Mouse (Mus musculus): ENCODE measurements around the gene Pglyrp2. TPM values are rescaled to one million over a fixed set of nuclear protein-coding genes. Genes with fewer than 3 reads are reported as not detected.
A peak's percentile ranks its signal among the peaks of the same experiment; 100 is the strongest.

Gene Pglyrp2
- polyA plus RNA-seq, 2 experiments from 2014 or later: 68.7 to 79.5 TPM

GRCm38 (mm10) chr17:32402011-32402778 is 21.8 kb downstream of the Pglyrp2 start:
- ATAC-seq: no peak

GRCm38 (mm10) chr17:32396266-32396665 is 27.7 kb downstream of the Pglyrp2 start:
- ATAC-seq: no peak

DNA sequence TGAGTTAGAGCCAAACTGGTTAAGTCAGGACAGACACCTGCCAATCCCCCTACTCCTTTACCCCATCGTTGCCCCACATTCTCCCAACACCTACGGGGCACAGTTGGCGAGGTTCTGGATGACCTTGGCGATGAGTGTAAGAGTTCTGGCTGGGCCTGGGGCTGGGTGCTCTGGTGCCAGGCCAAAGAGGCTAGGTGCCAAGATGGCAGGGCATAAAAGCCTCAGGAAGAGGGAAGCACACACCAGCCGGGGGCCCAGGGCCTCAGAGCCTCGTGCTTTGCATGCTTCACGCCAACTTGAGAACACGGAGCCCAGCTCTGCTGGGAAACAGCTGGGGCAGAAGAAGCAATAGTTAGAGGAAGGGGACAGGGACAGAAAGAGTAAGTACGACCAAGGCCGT is 30.0 kb downstream of the Pglyrp2 start:
- no peak for ATAC-seq

DNA sequence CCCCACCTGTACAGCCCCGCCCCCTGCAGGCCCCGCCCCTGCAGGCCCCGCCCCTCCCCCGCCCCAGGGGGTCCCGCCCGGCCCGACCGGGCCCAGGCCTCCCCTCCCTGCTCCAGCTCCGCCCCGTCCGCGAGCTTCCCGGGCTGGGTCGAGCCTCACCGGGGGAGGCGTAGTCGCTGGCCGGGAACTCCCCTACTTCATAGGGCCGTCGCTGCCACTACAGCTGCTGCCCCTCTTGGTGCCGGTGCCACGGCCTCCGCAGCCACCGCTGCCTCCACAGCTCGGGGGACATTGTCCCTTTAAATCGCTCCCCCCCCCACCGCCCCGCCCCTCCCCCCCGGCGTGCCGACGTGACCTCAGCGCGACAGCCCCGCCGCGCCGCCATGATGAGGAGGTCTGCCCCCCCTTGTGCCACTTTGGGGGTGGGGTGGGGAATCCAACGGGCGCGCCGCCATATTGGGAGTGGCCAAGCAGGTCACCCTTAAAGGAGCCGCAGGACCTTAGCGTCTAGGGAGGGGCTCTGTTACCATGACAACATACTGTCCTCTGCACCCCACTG is 34.8 kb downstream of the Pglyrp2 start, which contains the start of gene Wiz:
TSS of gene Wiz (minus strand) at position 339 of the 559 bp plus-strand sequence.
- peak; percentile 71 for ATAC-seq

GRCm38 (mm10) chr17:32388370-32389100 is 35.4 kb downstream of the Pglyrp2 start:
- ATAC-seq: peak; percentile 6

DNA sequence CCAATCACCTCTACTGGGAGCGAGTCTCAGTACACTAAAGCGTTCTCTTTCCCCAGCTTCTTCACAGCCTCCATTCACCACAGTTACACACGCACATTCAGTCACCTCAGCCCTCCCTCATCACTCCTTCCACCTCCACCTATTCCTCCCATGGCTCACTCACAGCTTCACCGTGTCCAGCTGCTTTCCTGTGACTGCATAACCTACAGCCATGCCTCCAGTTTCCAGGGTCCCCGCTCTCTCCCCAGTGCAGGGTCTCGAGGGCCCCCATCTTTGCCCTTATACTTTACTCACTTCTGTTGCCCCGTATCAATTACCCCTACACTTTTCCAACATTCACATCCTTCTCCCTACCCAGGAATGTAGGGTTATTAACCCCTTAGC is 36.0 kb downstream of the Pglyrp2 start:
- no peak for ATAC-seq

DNA sequence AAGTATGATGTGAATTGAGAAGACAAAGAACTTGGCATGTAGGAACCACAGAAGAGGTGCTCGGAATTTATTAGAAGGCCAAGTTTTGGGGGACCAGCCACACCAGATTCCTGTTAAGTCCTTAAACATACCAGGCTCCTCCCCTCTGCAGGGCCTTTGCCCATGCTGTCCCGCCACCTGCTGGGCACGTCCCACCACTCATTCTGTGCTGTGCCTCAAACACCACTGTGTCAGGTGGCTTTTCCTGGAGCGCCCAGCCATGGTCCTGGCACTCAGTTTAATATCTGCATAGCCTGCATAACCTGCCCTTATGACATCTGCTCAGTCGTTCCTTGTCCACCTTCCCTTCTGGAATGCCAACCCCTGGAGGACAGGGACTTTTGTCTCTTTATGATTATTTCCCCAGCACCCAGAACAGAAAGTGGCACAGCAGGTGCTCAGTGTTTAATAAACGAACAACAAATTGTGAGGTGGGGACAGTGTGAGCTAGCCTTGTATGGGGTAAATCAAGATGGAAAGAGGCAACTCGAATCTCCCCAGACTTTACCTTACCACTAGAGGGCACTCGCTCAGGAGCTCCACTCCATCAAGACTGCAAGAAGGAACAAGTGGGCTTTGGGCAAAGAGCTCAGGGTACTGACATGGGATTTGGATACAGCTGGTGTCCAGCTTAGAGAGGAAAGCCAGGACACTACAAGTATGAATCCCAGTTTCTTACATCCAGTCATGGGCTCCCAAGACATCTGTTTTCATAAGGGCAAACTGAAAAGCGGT is 37.1 kb downstream of the Pglyrp2 start:
- ATAC-seq: no peak

DNA sequence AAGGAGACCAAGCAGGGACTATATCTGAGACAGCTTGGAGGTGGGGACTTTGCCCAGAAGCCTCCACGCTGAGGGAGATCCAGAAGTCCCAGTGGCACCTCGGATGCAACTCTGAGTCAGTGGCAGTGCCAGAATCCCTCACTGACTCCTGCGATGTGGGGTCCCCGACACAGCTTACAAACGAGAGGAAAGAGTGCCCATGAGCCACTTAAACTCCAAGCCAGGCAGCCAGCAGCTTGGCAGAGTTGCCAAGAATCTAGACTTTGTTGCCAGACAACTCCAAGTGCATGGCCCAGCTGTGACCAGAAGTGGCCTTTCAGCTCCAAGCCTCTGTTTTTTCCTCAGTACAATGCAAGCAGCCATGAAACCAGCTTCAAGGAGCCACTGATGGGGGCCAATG is 40.3 kb downstream of the Pglyrp2 start:
- ATAC-seq: no peak

DNA sequence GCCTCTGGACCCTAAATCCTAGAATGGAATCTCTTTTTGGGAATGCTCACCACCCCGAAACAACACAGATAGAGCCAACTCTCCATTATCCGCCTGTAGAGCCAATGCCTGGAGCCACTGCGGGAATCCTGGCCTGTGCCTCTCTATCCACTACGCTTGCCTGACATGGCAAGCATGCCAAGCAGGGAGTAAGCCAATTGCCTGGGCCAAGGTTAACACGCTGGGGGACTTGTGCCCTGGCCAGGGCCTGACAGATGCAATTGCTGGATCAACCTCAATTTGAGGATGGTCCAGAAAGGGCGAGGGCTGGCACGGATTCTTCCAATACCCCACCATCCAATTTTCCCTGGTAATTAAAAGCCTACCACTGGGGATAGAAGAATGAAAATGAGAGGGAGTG is 41.4 kb downstream of the Pglyrp2 start:
- no peak for ATAC-seq

DNA sequence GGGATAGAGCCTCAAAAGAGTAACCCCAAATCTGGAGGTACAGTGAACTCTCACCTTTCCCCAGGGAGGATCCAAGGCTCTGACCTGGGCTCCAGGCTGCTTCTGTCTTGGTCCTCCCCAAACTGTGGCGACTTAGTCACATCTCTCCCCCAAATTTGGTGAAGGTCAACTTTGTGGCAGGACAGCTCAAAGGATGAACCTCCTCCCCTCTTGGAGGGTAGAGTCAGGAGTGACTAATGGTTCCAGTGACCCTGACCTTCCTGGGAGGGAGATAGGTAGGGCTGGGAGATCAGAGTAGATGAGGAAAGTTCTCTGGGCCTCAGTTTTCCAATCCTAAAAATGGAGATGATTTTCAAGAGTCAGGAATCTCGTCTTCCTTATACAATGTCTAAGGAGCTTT is 45.2 kb downstream of the Pglyrp2 start:
- ATAC-seq: no peak

DNA sequence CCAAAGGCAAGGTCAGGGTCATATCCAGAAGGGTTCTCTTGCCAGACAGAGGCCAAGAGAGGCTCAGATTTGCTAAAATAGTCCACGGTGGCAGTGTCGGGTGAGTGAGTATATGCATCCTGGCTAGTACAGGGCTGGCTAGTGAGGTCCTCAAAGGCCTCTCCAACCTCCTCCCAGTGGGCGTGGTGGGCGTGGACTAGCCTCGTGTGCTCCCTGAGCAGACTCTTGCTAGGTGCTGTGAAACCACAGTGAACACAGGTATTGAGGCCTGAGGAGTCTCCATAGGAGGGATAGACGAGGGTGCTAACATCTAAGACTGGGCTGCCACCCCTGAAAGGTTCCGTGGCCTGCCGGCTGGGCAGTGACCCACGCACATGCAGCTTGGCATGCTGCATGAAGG is 46.8 kb downstream of the Pglyrp2 start:
- no peak for ATAC-seq

DNA sequence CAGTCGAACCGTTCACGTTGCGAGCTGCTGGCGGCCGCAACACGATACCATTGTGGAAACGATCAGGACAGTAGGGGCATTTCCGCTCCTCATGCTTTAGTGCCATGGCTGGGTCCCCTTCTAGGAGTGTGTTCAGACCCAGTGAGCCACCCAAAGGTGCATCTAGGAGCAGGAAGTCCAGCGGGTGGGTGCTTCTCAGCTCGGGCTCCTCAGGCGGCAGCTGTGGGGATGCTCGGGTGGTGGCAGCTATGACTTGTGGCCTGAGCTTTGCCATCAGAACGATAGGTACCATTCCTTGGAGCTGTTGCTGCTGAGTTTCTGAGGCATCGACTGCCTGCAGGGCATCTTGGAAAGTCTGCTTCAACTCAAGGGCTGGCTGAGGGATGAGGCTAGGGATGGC is 47.5 kb downstream of the Pglyrp2 start:
- no peak for ATAC-seq

DNA sequence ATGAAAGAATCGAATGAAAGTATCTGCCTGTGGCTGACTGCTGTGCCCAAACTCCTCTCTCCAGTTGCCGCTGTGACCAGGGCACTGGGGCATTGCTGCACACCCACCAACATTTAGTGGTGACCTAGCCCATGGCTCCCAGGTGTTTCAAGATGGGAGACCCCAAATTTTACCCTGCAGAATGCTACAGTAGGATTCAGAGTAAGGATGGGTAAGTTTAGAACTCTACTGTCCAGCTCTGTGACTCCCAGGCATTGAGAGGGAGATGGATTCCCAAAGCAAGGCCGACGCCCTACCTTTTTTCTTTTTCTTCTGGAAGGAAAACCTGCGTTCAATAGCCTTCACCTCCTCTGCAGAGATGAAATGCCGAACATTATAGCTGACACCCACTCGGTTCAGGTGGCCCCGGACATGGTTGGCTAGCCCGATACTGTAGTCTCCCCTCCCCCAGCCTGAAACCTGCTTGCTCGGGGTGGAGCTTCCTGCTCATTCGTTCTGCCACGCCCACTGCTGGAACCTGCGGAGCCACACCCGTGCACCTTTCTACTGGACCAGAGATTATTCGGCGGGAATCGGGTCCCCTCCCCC is 54.9 kb downstream of the Pglyrp2 start:
- peak; percentile 72 for ATAC-seq

GRCm38 (mm10) chr17:32367706-32368105 is 56.3 kb downstream of the Pglyrp2 start:
- ATAC-seq: no peak

GRCm38 (mm10) chr17:32365296-32365695 is 58.7 kb downstream of the Pglyrp2 start:
- no peak for ATAC-seq

DNA sequence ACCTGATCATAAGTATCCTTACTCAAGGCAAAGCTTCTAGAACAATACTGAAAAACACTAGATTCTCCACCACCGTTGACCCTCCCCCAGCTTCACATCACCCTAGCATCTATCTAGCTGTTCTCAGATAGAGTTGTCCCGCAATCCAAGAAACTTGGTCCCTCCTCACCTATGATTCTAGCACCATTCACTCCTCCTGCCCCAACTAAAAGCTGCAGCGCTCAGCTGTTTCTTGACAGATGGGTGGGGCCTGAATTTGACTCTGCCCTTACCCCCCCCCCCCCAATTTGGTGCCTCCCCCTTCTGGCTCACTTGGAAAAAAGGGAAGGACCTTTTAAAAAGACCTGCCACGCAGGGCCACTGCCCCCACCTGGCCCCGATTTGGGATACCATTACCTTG is 59.1 kb downstream of the Pglyrp2 start:
- no peak for ATAC-seq

DNA sequence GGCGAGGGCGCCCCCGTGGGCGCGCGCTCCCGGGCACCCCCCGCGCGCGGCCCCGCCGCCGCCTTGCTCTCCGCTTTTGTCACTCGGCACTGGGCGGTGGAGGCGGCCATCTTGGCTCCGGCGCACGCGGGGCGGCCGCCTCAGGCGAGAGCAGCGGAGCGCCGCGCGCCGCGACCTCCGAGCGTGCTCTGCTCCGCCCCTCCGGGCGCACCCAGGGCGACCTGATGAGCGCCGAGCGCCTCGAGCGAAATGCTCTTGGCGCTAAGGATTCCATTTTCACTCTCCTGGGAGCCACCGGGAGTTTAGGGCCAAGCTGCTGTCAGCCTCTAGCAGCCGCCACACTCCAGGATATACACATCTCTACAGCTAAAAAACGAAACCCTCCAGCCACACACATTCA is 59.6 kb downstream of the Pglyrp2 start:
- peak; percentile 86 for ATAC-seq

DNA sequence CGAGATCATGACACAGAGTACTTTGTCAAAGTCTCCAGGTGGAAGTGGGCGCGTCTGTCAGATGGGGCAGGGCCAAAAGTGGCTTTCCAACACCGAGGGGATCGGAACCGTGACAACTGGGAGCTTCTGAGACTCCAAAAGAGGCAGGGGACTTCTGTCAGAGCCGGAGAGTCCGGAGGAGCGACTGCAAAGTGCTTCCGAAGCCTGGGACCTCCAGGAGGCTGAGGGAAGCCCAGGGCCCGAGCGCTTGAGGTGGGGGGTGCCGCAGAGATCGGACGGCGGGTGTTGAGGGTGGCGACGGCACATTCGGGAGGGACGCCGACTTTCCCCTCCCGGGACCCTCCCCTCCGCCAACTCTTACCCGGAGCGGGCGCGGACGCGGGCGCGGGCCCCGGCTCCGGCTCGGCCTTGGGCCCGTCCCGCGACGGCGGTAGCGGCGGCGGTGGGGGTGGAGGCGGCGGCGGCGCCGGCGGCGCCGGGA is 60.1 kb downstream of the Pglyrp2 start:
- peak; percentile 33 for ATAC-seq

DNA sequence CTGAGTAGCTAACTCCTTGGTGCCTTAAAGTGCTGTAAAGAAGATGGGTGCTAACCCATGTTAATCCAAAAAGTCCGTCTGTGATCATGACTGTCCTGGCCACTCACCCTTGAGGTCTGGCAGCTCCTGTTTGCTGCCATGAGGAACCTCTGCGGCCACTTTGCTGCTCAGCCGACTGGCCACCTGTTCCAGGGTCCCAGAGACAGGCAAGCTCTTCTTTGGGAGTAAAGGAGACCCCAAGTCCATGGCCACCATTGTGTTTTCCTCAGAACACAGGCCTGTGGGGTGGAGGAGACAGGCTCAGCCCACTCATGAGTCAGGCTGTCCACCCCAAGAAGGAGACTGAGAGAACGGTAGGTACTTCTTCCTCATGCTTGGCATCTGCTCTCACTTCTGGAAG is 61.3 kb downstream of the Pglyrp2 start:
- no peak for ATAC-seq
